Mouse (Mus musculus) stomach, postnatal 0 days (tissue): Measurements from ENCODE around the gene Prickle3. TPM values are rescaled to one million over a fixed set of nuclear protein-coding genes. Genes with fewer than 3 reads are reported as not detected.

Experiments
- ATAC-seq: fragments of 200-750 bp; cut with Nextera tagmentation; 2 replicates; pipeline ENCODE4 v1.8.0; 2017; ENCODE audit not compliant: low FRiP score, low TSS enrichment
- DNase-seq: peaks from one replicate; pipeline ENCODE4 v3.0.0-alpha.2; 2016; ENCODE audit warnings: low spot score
- H3K27ac ChIP-seq: fragments of 300-500 bp; sonication (generic); replicated peaks from 2 replicates; pipeline ENCODE4 v1.5.1; 2014; ENCODE audit warnings: mild to moderate bottlenecking, control low read depth
- H3K27me3 ChIP-seq: fragments of 300-500 bp; sonication (generic); 2 replicates; pipeline ENCODE4 v1.6.1; 2014; ENCODE audit warnings: low read length; ENCODE audit not compliant: control insufficient read depth, insufficient read depth
- H3K36me3 ChIP-seq: fragments of 300-500 bp; sonication (generic); 2 replicates; pipeline ENCODE4 v1.6.1; 2014; ENCODE audit warnings: low read length, mixed read lengths; ENCODE audit not compliant: control insufficient read depth, insufficient read depth
- H3K4me1 ChIP-seq: fragments of 300-500 bp; sonication (generic); replicated peaks from 2 replicates; pipeline ENCODE4 v1.6.1; 2014; ENCODE audit warnings: antibody characterized with exemption; ENCODE audit not compliant: control insufficient read depth, insufficient read depth
- H3K4me2 ChIP-seq: fragments of 300-500 bp; sonication (generic); replicated peaks from 2 replicates; pipeline ENCODE4 v1.6.1; 2014; ENCODE audit warnings: low read depth, mild to moderate bottlenecking, control low read depth, moderate library complexity
- H3K4me3 ChIP-seq: fragments of 300-500 bp; sonication (generic); 2 replicates; pipeline ENCODE4 v1.5.1; 2014; ENCODE audit warnings: low read depth, low read length, control low read depth
- H3K9ac ChIP-seq: fragments of 300-500 bp; sonication (generic); 2 replicates; pipeline ENCODE4 v1.6.1; 2014; ENCODE audit warnings: mild to moderate bottlenecking, low read length, control low read depth, mixed read lengths
- H3K9me3 ChIP-seq: fragments of 300-500 bp; sonication (generic); 2 replicates; pipeline ENCODE4 v1.6.1; 2016; ENCODE audit warnings: low read length; ENCODE audit not compliant: control insufficient read depth
- CTCF ChIP-seq: IDR thresholded peaks from 2 replicates; pipeline ENCODE4 v1.5.1; 2016; ENCODE audit warnings: antibody characterized with exemption, low read depth, mild to moderate bottlenecking, moderate library complexity
- EP300 ChIP-seq: optimal IDR thresholded peaks from 2 replicates; pipeline ENCODE3; 2016; ENCODE audit warnings: antibody characterized with exemption
- WGBS: fragments of 180-500 bp; shearing (Covaris S2); extraction: QIAGEN DNeasy Blood & Tissue Kit; methylation state at CpG from one replicate; pipeline ENCODE4 v1.1.7; 2014; 5-methylcytosine and 5-hydroxymethylcytosine counted together
- polyA plus RNA-seq: library from polyadenylated mRNA; unstranded; fragments of >200 nt; fragmentation: Nextera tagmentation; extraction: Ambion mirVana; gene quantifications from 2 replicates; pipeline ENCODE4 v1.2.1, GENCODE M21; 2015

The Prickle3 gene
- polyA plus RNA-seq, result 8.5 and 9.7 TPM in 2 replicates

- Histone ChIP-seq H3K9me3 (no peaks in the 10 kb centered on the region), H3K36me3 (no peaks in the 10 kb centered on the region), H3K4me3 (peak within 1 kb of the TSS; percentile 48), H3K27ac (peak within 1 kb of the TSS; percentile 83), H3K27me3 (no peaks in the 10 kb centered on the region), H3K9ac (peak within 1 kb of the TSS; percentile 70), H3K4me2 (peak within 1 kb of the TSS; percentile 54), H3K4me1 (no peaks in the 10 kb centered on the region)
- 16% methylated on average over 19 of the region's 26 CpGs for WGBS
- DNase-seq (peak; percentile 66), ATAC-seq (peak; percentile 74)
- TF ChIP-seq EP300 (no peak), CTCF (no peak)
Measured at GRCm38 (mm10) chrX:7657221-7657639, at the start of gene Prickle3. Gene Prickle3 (plus strand): TSS chrX:7657260.

DNA sequence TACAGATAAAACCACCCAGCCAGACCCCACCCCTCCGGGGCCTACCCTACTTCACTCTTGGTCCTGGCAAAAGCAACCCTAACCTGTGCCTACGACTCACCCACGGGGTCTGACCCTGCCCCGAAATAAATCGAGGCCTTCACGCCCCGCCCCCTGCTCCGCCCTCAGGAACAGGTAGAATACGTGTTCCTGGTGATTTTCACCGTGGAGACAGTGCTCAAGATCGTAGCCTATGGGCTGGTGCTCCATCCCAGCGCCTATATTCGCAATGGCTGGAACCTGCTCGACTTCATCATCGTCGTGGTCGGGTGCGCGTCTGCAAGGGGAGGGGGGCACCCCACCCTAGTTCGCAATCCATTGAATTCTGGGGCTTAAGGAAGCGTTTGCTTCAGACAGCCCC lies 47.0 kb upstream of the Prickle3 start:
- Histone ChIP-seq H3K27me3 (no peaks in the 10 kb centered on the region), H3K4me1 (no peaks in the 10 kb centered on the region), H3K36me3 (no peaks in the 10 kb centered on the region), H3K4me2 (peak overlapping the region; percentile 58), H3K4me3 (peak overlapping the region; percentile 31), H3K27ac (no peak overlapping the region), H3K9ac (no peak overlapping the region), H3K9me3 (no peaks in the 10 kb centered on the region)
- ATAC-seq (no peak), DNase-seq (no peak)
- TF ChIP-seq CTCF (no peak), EP300 (no peak)
- 13% methylated on average over 21 of the region's 21 CpGs for WGBS

- ATAC-seq, result 0 out of 2 replicates have a peak, but pooled peaks have one; percentile 21
- H3K36me3 ChIP-seq, result no peaks in the 10 kb centered on the region
- peak overlapping the region; percentile 31 for H3K4me3 ChIP-seq
- no peaks in the 10 kb centered on the region for H3K27me3 ChIP-seq
- DNase-seq, result no peak
- H3K9ac ChIP-seq, result 0 out of 2 replicates have a peak overlapping the region, but pooled peaks have one; percentile 18
- no peak overlapping the region for H3K27ac ChIP-seq
- peak overlapping the region; percentile 58 for H3K4me2 ChIP-seq
- H3K9me3 ChIP-seq, result no peaks in the 10 kb centered on the region
- no peak for TF ChIP-seq EP300
- TF ChIP-seq CTCF, result no peak
- WGBS, result 23% methylated on average over 25 of the region's 26 CpGs
- H3K4me1 ChIP-seq, result no peaks in the 10 kb centered on the region
Measured at GRCm38 (mm10) chrX:7610536-7611258, 46.4 kb upstream of the Prickle3 start.

DNA sequence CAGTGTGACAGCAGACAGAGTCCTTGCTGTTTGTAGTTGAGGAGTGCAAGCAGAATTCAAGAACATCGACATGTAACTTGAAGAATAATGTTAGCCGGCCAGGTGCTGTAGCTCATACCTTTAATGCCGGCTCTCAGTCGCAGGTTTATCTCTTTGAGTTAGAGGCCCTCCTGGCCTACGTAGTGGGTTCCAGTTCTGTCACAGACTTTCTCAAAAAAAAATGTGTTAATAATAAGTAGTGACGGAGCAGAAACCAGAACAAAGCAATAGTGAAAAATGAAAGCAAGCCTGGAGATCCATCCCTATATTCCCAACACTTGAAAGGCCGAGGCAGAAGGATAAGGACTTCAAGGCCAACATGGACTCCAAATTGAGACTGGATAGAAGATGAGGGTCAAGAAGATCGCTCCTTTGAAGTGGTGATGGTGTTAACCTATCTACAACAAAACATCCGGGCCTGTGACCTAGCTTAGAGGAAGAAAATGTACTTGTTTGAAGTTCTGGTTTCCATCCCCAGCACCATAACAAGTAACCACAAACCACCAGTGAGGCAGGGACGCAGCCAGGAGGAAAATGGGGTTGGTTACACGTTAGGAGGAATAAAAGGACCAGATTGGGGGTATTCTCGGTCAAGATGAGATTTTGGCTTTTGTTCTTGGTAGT lies 39.0 kb upstream of the Prickle3 start:
- no peak for DNase-seq
- WGBS, result 77% methylated on average over 12 of the region's 12 CpGs
- TF ChIP-seq EP300 (no peak), CTCF (no peak)
- ATAC-seq, result no peak
- Histone ChIP-seq H3K9ac (no peak overlapping the region), H3K27me3 (no peaks in the 10 kb centered on the region), H3K9me3 (no peaks in the 10 kb centered on the region), H3K36me3 (no peaks in the 10 kb centered on the region), H3K4me1 (no peaks in the 10 kb centered on the region), H3K4me3 (no peak overlapping the region), H3K27ac (no peak overlapping the region), H3K4me2 (no peak overlapping the region)

- ATAC-seq (no peak), DNase-seq (no peak)
- Histone ChIP-seq H3K4me2 (no peak overlapping the region), H3K27me3 (no peaks in the 10 kb centered on the region), H3K4me3 (no peak overlapping the region), H3K36me3 (no peaks in the 10 kb centered on the region), H3K4me1 (no peaks in the 10 kb centered on the region), H3K27ac (no peak overlapping the region), H3K9me3 (no peaks in the 10 kb centered on the region), H3K9ac (no peak overlapping the region)
- TF ChIP-seq EP300, result no peak
- no peak for TF ChIP-seq CTCF
- 91% methylated on average over 6 of the region's 6 CpGs for WGBS
Measured at GRCm38 (mm10) chrX:7632560-7632959, 24.5 kb upstream of the Prickle3 start.

- H3K36me3 ChIP-seq, result no peaks in the 10 kb centered on the region
- H3K4me1 ChIP-seq, result no peaks in the 10 kb centered on the region
- no peak overlapping the region for H3K9ac ChIP-seq
- H3K4me2 ChIP-seq, result no peak overlapping the region
- no peak for ATAC-seq
- H3K9me3 ChIP-seq, result no peaks in the 10 kb centered on the region
- H3K4me3 ChIP-seq, result no peak overlapping the region
- H3K27ac ChIP-seq, result no peak overlapping the region
- 65% methylated on average over 3 of the region's 3 CpGs for WGBS
- no peak for DNase-seq
- H3K27me3 ChIP-seq, result no peaks in the 10 kb centered on the region
- TF ChIP-seq EP300 (no peak), CTCF (no peak)
Measured at GRCm38 (mm10) chrX:7635101-7635500, 22.0 kb upstream of the Prickle3 start.
